Mouse (Mus musculus): ENCODE results near the gene Sulf2. TPM values are rescaled to one million over a fixed set of nuclear protein-coding genes. Genes with fewer than 3 reads are reported as not detected.

The Sulf2 gene
- polyA plus RNA-seq, 1 experiment from 2014 or later = 87.6 TPM

GRCm38 (mm10) chr2:166138308-166138707 is 17.2 kb downstream of the Sulf2 start:
- Histone ChIP-seq H3K9me3 (ENCODE audit: control insufficient read depth, low read length) (no peaks in the 10 kb centered on the region), H3K27me3 (ENCODE audit: control insufficient read depth, insufficient read depth, low read length) (no peaks in the 10 kb centered on the region), H3K27ac (ENCODE audit: low read depth, low read length) (no peak overlapping the region), H3K9ac (ENCODE audit: low read length) (no peak overlapping the region), H3K4me2 (no peak overlapping the region), H3K36me3 (ENCODE audit: control insufficient read depth, insufficient read depth, low read length) (no peaks in the 10 kb centered on the region), H3K4me3 (ENCODE audit: low read depth, low read length) (no peak overlapping the region), H3K4me1 (ENCODE audit: control insufficient read depth, insufficient read depth, low read length) (no peaks in the 10 kb centered on the region)
- ATAC-seq (ENCODE audit: low FRiP score) = no peak
- 47% methylated on average over 1 of the region's 1 CpGs for WGBS
- DNase-seq (ENCODE audit: low spot score, missing footprints) = no peak

DNA sequence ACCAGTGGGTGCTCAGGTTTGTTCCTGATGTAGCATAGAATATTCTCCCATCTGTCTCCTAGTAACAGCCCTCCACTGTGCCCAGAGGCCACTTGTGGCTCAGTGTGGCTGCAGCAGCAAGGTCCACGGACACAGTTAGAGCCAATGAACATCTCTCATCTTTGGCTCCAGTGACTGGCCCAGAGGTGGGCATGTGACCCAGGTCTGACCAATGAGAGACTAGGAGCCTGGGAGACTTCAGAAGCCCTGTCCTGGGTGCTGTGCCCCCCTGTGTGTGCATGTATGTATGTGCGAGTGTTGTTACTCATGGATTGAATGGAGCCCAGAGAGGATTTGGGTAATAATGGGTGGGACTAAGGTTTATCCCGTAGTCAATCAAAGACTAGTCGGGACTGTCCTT is 18.0 kb downstream of the Sulf2 start:
- 91% methylated on average over 4 of the region's 4 CpGs for WGBS
- ATAC-seq (ENCODE audit: low FRiP score) = peak; percentile 7; the same call in 1 of the 2 replicates
- DNase-seq (ENCODE audit: low spot score, missing footprints) = no peak
- H3K27ac ChIP-seq (ENCODE audit: low read depth, low read length) = no peak overlapping the region
- H3K27me3 ChIP-seq (ENCODE audit: control insufficient read depth, insufficient read depth, low read length) = no peaks in the 10 kb centered on the region
- no peak overlapping the region for H3K4me2 ChIP-seq
- H3K4me3 ChIP-seq (ENCODE audit: low read depth, low read length) = no peak overlapping the region
- H3K9ac ChIP-seq (ENCODE audit: low read length) = no peak overlapping the region
- no peaks in the 10 kb centered on the region for H3K9me3 ChIP-seq (ENCODE audit: control insufficient read depth, low read length)
- H3K4me1 ChIP-seq (ENCODE audit: control insufficient read depth, insufficient read depth, low read length) = no peaks in the 10 kb centered on the region
- no peaks in the 10 kb centered on the region for H3K36me3 ChIP-seq (ENCODE audit: control insufficient read depth, insufficient read depth, low read length)

- Histone ChIP-seq H3K9ac (ENCODE audit: low read length) (no peak overlapping the region), H3K4me1 (ENCODE audit: control insufficient read depth, insufficient read depth, low read length) (no peaks in the 10 kb centered on the region), H3K36me3 (ENCODE audit: control insufficient read depth, insufficient read depth, low read length) (no peaks in the 10 kb centered on the region), H3K27me3 (ENCODE audit: control insufficient read depth, insufficient read depth, low read length) (no peaks in the 10 kb centered on the region), H3K4me2 (no peak overlapping the region), H3K4me3 (ENCODE audit: low read depth, low read length) (no peak overlapping the region), H3K9me3 (ENCODE audit: control insufficient read depth, low read length) (no peaks in the 10 kb centered on the region), H3K27ac (ENCODE audit: low read depth, low read length) (no peak overlapping the region)
- DNase-seq (ENCODE audit: low spot score, missing footprints) (no peak), ATAC-seq (ENCODE audit: low FRiP score) (no peak)
- WGBS = 54% methylated on average over 16 of the region's 16 CpGs
These were observed 19.6 kb downstream of the Sulf2 start for GRCm38 (mm10) chr2:166135711-166136485.

DNA sequence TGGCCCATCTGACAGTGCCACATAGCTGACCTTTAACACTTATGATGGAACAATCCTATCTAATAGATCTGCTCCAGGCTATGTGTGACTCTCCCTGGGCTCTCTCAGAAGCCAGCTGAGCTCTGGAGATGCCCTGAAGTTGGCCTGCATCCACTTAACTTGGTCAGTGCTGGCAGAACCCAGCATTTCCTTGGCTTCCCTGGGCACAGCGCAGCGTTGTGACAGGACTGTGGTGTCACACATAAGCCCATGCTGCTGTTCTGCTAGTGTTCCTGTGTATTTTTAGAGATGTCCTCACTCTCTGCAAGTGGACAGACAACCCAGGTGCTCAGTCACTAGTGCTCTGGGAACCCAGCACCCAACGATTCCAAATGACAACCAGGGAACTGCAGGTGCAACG is 26.7 kb downstream of the Sulf2 start:
- H3K4me1 ChIP-seq (ENCODE audit: control insufficient read depth, insufficient read depth, low read length) = no peaks in the 10 kb centered on the region
- H3K27ac ChIP-seq (ENCODE audit: low read depth, low read length) = no peak overlapping the region
- H3K9ac ChIP-seq (ENCODE audit: low read length) = no peak overlapping the region
- H3K27me3 ChIP-seq (ENCODE audit: control insufficient read depth, insufficient read depth, low read length) = no peaks in the 10 kb centered on the region
- no peak for DNase-seq (ENCODE audit: low spot score, missing footprints)
- ATAC-seq (ENCODE audit: low FRiP score) = no peak
- H3K4me2 ChIP-seq = no peak overlapping the region
- no peaks in the 10 kb centered on the region for H3K36me3 ChIP-seq (ENCODE audit: control insufficient read depth, insufficient read depth, low read length)
- H3K4me3 ChIP-seq (ENCODE audit: low read depth, low read length) = no peak overlapping the region
- H3K9me3 ChIP-seq (ENCODE audit: control insufficient read depth, low read length) = no peaks in the 10 kb centered on the region
- 94% methylated on average over 4 of the region's 4 CpGs for WGBS

DNA sequence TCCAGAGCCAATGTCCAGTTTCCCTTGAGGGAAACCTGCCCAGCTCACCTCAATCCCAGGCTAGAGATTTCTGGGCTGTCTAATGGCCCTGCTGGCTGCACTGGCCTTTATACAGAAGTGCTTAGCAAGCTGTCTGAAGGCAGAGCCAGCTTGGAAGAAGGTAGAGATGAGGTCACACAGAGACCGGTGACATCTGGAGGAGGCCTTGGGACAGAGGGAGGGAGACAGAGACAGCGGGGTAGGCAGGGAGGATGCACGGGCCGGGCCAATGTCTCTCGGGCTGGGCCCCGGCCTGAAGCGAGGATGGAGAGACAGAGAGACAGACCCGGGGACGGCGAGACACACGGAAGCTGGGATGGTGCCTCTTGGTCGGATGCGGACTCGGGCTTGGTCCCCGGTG is 27.4 kb downstream of the Sulf2 start:
- 93% methylated on average over 15 of the region's 15 CpGs for WGBS
- no peak overlapping the region for H3K4me3 ChIP-seq (ENCODE audit: low read depth, low read length)
- no peaks in the 10 kb centered on the region for H3K4me1 ChIP-seq (ENCODE audit: control insufficient read depth, insufficient read depth, low read length)
- ATAC-seq (ENCODE audit: low FRiP score) (no peak), DNase-seq (ENCODE audit: low spot score, missing footprints) (no peak)
- H3K9ac ChIP-seq (ENCODE audit: low read length) = no peak overlapping the region
- no peak overlapping the region for H3K27ac ChIP-seq (ENCODE audit: low read depth, low read length)
- no peaks in the 10 kb centered on the region for H3K9me3 ChIP-seq (ENCODE audit: control insufficient read depth, low read length)
- no peaks in the 10 kb centered on the region for H3K36me3 ChIP-seq (ENCODE audit: control insufficient read depth, insufficient read depth, low read length)
- no peaks in the 10 kb centered on the region for H3K27me3 ChIP-seq (ENCODE audit: control insufficient read depth, insufficient read depth, low read length)
- H3K4me2 ChIP-seq = no peak overlapping the region

- no peak overlapping the region for H3K4me2 ChIP-seq
- H3K36me3 ChIP-seq (ENCODE audit: control insufficient read depth, insufficient read depth, low read length) = peaks cover 2% of the 10 kb centered on the region; the same call in 1 of the 2 replicates
- WGBS = 84% methylated on average over 11 of the region's 11 CpGs
- no peak for DNase-seq (ENCODE audit: low spot score, missing footprints)
- no peaks in the 10 kb centered on the region for H3K9me3 ChIP-seq (ENCODE audit: control insufficient read depth, low read length)
- no peak overlapping the region for H3K27ac ChIP-seq (ENCODE audit: low read depth, low read length)
- no peaks in the 10 kb centered on the region for H3K27me3 ChIP-seq (ENCODE audit: control insufficient read depth, insufficient read depth, low read length)
- H3K9ac ChIP-seq (ENCODE audit: low read length) = no peak overlapping the region
- ATAC-seq (ENCODE audit: low FRiP score) = no peak
- H3K4me1 ChIP-seq (ENCODE audit: control insufficient read depth, insufficient read depth, low read length) = no peaks in the 10 kb centered on the region
- H3K4me3 ChIP-seq (ENCODE audit: low read depth, low read length) = no peak overlapping the region
These were observed 29.1 kb downstream of the Sulf2 start for GRCm38 (mm10) chr2:166126343-166126742.

- no peak overlapping the region for H3K9ac ChIP-seq (ENCODE audit: low read length)
- no peak for DNase-seq (ENCODE audit: low spot score, missing footprints)
- H3K27ac ChIP-seq (ENCODE audit: low read depth, low read length) = no peak overlapping the region
- H3K4me1 ChIP-seq (ENCODE audit: control insufficient read depth, insufficient read depth, low read length) = no peaks in the 10 kb centered on the region
- H3K4me3 ChIP-seq (ENCODE audit: low read depth, low read length) = no peak overlapping the region
- no peaks in the 10 kb centered on the region for H3K27me3 ChIP-seq (ENCODE audit: control insufficient read depth, insufficient read depth, low read length)
- 73% methylated on average over 13 of the region's 13 CpGs for WGBS
- peaks cover 2% of the 10 kb centered on the region; the same call in 1 of the 2 replicates for H3K36me3 ChIP-seq (ENCODE audit: control insufficient read depth, insufficient read depth, low read length)
- H3K9me3 ChIP-seq (ENCODE audit: control insufficient read depth, low read length) = no peaks in the 10 kb centered on the region
- no peak for ATAC-seq (ENCODE audit: low FRiP score)
- no peak overlapping the region for H3K4me2 ChIP-seq
These were observed 29.8 kb downstream of the Sulf2 start for GRCm38 (mm10) chr2:166125492-166126252.

DNA sequence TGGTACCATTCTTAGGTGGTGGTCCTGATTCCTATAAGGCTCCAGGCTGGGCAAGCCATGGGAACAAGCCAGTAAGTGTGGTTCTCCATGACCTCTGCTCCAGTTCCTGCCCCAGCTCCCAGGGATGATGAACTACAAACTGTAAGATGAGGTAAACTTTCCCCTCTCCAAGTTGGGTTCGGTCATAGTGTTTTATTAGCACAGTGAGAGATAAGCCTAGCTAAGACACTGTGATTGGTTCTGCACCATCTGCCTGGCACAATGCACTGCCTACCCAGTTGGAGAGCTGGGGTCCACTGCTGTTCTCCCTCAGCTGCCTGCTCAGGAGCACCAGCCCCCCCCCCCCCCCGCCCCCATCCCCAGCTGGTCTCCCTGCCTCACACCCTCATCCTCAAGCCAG is 30.4 kb downstream of the Sulf2 start:
- no peak overlapping the region for H3K9ac ChIP-seq (ENCODE audit: low read length)
- peaks cover 2% of the 10 kb centered on the region; the same call in 1 of the 2 replicates for H3K36me3 ChIP-seq (ENCODE audit: control insufficient read depth, insufficient read depth, low read length)
- H3K4me3 ChIP-seq (ENCODE audit: low read depth, low read length) = no peak overlapping the region
- no peak for ATAC-seq (ENCODE audit: low FRiP score)
- no peak for DNase-seq (ENCODE audit: low spot score, missing footprints)
- H3K27ac ChIP-seq (ENCODE audit: low read depth, low read length) = no peak overlapping the region
- WGBS = 74% methylated on average over 1 of the region's 2 CpGs
- no peak overlapping the region for H3K4me2 ChIP-seq
- H3K4me1 ChIP-seq (ENCODE audit: control insufficient read depth, insufficient read depth, low read length) = no peaks in the 10 kb centered on the region
- no peaks in the 10 kb centered on the region for H3K9me3 ChIP-seq (ENCODE audit: control insufficient read depth, low read length)
- no peaks in the 10 kb centered on the region for H3K27me3 ChIP-seq (ENCODE audit: control insufficient read depth, insufficient read depth, low read length)

- DNase-seq (ENCODE audit: low spot score, missing footprints) = no peak
- no peaks in the 10 kb centered on the region for H3K4me1 ChIP-seq (ENCODE audit: control insufficient read depth, insufficient read depth, low read length)
- 92% methylated on average over 6 of the region's 6 CpGs for WGBS
- H3K4me3 ChIP-seq (ENCODE audit: low read depth, low read length) = no peak overlapping the region
- no peak overlapping the region for H3K4me2 ChIP-seq
- H3K27me3 ChIP-seq (ENCODE audit: control insufficient read depth, insufficient read depth, low read length) = no peaks in the 10 kb centered on the region
- peaks cover 2% of the 10 kb centered on the region; the same call in 1 of the 2 replicates for H3K36me3 ChIP-seq (ENCODE audit: control insufficient read depth, insufficient read depth, low read length)
- H3K27ac ChIP-seq (ENCODE audit: low read depth, low read length) = no peak overlapping the region
- no peak for ATAC-seq (ENCODE audit: low FRiP score)
- H3K9ac ChIP-seq (ENCODE audit: low read length) = no peak overlapping the region
- no peaks in the 10 kb centered on the region for H3K9me3 ChIP-seq (ENCODE audit: control insufficient read depth, low read length)
These were observed 32.7 kb downstream of the Sulf2 start for GRCm38 (mm10) chr2:166122781-166123180.

Data from midbrain, embryonic 11.5 days (tissue).